Mouse (Mus musculus): Measurements from ENCODE around the gene Mdc1. TPM values are rescaled to one million over a fixed set of nuclear protein-coding genes. Genes with fewer than 3 reads are reported as not detected.
A peak's percentile ranks its signal among the peaks of the same experiment; 100 is the strongest.
"Not testable (repeated sequence)": the region's sequence is repeated elsewhere in the genome, so short reads cannot be mapped to it uniquely, and the experiment has no call there.

The Mdc1 gene
- polyA plus RNA-seq, 1 experiment = 5.7 TPM

DNA sequence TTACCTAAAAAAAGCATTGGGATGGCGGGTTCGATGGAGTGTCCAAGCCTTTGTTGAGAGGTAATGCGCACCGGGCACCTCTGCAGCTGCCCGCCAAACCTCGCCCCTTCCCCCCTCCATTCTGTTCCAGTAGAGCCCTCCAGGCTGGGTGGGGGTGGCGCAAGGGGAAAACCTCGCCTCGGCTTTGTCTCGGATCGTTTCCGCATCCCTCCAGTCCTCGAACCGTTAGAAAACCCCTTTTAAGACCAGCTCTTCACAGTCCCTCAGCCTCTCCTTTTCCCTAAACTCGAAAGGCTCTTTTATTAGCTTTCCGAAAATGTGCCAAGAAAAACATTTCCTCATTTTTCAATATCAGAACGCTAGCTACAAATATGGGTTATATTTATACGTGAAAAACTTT is 3.8 kb upstream of the Mdc1 start:
- Histone ChIP-seq H3K27ac (ENCODE audit: insufficient read depth, low read depth, low read length) (peak overlapping the region; percentile 80), H3K27me3 (replicated peaks; ENCODE audit: control insufficient read depth, insufficient read depth, low read length) (no peaks in the 10 kb centered on the region), H3K4me1 (ENCODE audit: control insufficient read depth, insufficient read depth, low read length) (peaks cover 20% of the 10 kb centered on the region), H3K36me3 (ENCODE audit: control insufficient read depth, insufficient read depth, low read length) (no peaks in the 10 kb centered on the region), H3K4me3 (ENCODE audit: insufficient read depth, low read depth, low read length) (peak overlapping the region; percentile 87)
- whole genome bisulfite sequencing = under 1% methylated on average over 18 of the region's 18 CpGs
- TF ChIP-seq POLR2A (IDR thresholded peaks at IDR 0.05; ENCODE audit: low read depth, low read length) = no peak
- peak; percentile 42 for DNase-seq

GRCm38 (mm10) chr17:35838122-35838544 is 3.2 kb upstream of the Mdc1 start, which contains the start of gene Tubb5:
TSS of gene Tubb5 (minus strand) at chr17:35838306.
- WGBS = 2% methylated on average over 29 of the region's 29 CpGs
- Histone ChIP-seq H3K4me3 (ENCODE audit: insufficient read depth, low read depth, low read length) (peak within 1 kb of the TSS; percentile 87), H3K36me3 (ENCODE audit: control insufficient read depth, insufficient read depth, low read length) (no peaks in the 10 kb centered on the region), H3K27me3 (replicated peaks; ENCODE audit: control insufficient read depth, insufficient read depth, low read length) (no peaks in the 10 kb centered on the region), H3K4me1 (ENCODE audit: control insufficient read depth, insufficient read depth, low read length) (peaks cover 20% of the 10 kb centered on the region), H3K27ac (ENCODE audit: insufficient read depth, low read depth, low read length) (peak within 1 kb of the TSS; percentile 80)
- DNase-seq = peak; percentile 99
- TF ChIP-seq POLR2A (IDR thresholded peaks at IDR 0.05; ENCODE audit: low read depth, low read length) = peak; percentile 70
- no peak for TF ChIP-seq CTCF (conservative IDR thresholded peaks at IDR 0.05; ENCODE audit: insufficient read depth, insufficient read length, low read depth, low read length)

GRCm38 (mm10) chr17:35838570-35838969 is 2.7 kb upstream of the Mdc1 start:
- 0 out of 2 replicates have a peak overlapping the region, but pooled peaks have one; percentile 19 for H3K27ac ChIP-seq (ENCODE audit: insufficient read depth, low read depth, low read length)
- DNase-seq = no peak
- H3K27me3 ChIP-seq (replicated peaks; ENCODE audit: control insufficient read depth, insufficient read depth, low read length) = no peaks in the 10 kb centered on the region
- WGBS = 12% methylated on average over 5 of the region's 5 CpGs
- TF ChIP-seq CTCF (conservative IDR thresholded peaks at IDR 0.05; ENCODE audit: insufficient read depth, insufficient read length, low read depth, low read length) = no peak
- TF ChIP-seq POLR2A (IDR thresholded peaks at IDR 0.05; ENCODE audit: low read depth, low read length) = no peak
- no peaks in the 10 kb centered on the region for H3K36me3 ChIP-seq (ENCODE audit: control insufficient read depth, insufficient read depth, low read length)
- peaks cover 20% of the 10 kb centered on the region for H3K4me1 ChIP-seq (ENCODE audit: control insufficient read depth, insufficient read depth, low read length)
- H3K4me3 ChIP-seq (ENCODE audit: insufficient read depth, low read depth, low read length) = no peak overlapping the region

DNA sequence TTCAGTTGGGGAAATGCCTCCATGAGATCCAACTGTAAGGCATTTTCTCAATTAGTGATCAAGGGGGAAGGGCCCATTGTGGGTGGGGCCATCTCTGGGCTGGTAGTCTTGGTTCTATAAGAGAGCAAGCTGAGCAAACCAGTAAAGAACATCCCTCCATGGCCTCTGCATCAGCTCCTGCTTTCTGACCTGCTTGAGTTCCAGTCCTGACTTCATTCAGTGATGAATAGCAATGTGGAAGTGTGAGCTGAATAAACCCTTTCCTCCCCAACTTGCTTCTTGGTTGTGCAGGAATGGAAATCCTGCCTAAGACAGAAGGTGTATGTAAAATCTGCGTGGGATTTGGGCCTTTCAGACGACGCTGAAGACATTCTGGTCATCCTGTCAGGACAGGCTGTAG is 2.3 kb upstream of the Mdc1 start:
- H3K27me3 ChIP-seq (replicated peaks; ENCODE audit: control insufficient read depth, insufficient read depth, low read length); H3K36me3 ChIP-seq (ENCODE audit: control insufficient read depth, insufficient read depth, low read length); H3K27ac ChIP-seq (ENCODE audit: insufficient read depth, low read depth, low read length); DNase-seq; H3K4me3 ChIP-seq (ENCODE audit: insufficient read depth, low read depth, low read length): not testable (repeated sequence)
- peaks cover 20% of the 10 kb centered on the region for H3K4me1 ChIP-seq (ENCODE audit: control insufficient read depth, insufficient read depth, low read length)
- 55% methylated on average over 3 of the region's 3 CpGs for WGBS

DNA sequence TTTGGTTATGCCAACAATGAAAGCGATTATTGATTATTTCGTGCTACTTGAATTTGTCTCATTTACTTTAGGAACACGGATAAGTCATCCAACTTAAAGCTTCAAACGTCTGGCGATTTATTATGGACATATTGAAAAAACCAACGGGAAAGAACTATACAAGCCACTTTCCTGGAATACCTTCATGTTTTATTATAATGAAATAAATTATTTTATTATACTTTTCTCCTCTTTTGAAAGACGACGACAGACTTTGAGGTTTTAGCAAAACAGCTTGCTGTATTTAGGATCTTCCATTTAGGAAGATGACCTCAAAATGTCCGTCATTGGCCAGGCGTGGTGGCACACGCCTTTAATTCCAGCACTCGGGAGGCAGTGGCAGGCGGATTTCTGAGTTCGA is 754 bp upstream of the Mdc1 start:
- no peak for TF ChIP-seq POLR2A (IDR thresholded peaks at IDR 0.05; ENCODE audit: low read depth, low read length)
- TF ChIP-seq CTCF (conservative IDR thresholded peaks at IDR 0.05; ENCODE audit: insufficient read depth, insufficient read length, low read depth, low read length) = no peak
- Histone ChIP-seq H3K4me3 (ENCODE audit: insufficient read depth, low read depth, low read length) (peak overlapping the region; percentile 39; the same call in 1 of the 2 replicates), H3K27me3 (replicated peaks; ENCODE audit: control insufficient read depth, insufficient read depth, low read length) (no peaks in the 10 kb centered on the region), H3K36me3 (ENCODE audit: control insufficient read depth, insufficient read depth, low read length) (no peaks in the 10 kb centered on the region), H3K27ac (ENCODE audit: insufficient read depth, low read depth, low read length) (no peak overlapping the region), H3K4me1 (ENCODE audit: control insufficient read depth, insufficient read depth, low read length) (peaks cover 18% of the 10 kb centered on the region)
- WGBS = 53% methylated on average over 14 of the region's 14 CpGs
- no peak for DNase-seq

DNA sequence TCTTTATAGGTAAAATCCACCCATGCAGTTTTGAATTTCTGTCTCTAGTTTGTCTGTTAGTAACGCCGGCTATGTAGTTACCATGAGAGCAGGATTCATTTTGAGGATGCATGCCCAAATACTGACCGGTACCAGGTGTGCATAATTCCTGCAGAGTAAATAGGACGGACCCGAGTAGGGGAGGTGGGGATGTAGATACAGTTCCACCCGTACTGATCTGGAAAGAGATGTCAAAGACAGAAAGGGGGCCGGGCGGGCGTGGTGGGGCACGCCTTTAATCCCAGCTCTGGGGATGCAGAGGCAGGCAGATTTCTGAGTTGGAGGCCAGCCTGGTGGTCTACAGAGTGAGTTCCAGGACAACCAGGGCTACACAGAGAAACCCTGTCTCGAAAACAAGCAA is 691 bp downstream of the Mdc1 start:
- no peaks in the 10 kb centered on the region for H3K36me3 ChIP-seq (ENCODE audit: control insufficient read depth, insufficient read depth, low read length)
- H3K27me3 ChIP-seq (replicated peaks; ENCODE audit: control insufficient read depth, insufficient read depth, low read length) = no peaks in the 10 kb centered on the region
- 0 out of 2 replicates have a peak, but pooled peaks cover 5% of the 10 kb centered on the region for H3K4me1 ChIP-seq (ENCODE audit: control insufficient read depth, insufficient read depth, low read length)
- WGBS = 11% methylated on average over 11 of the region's 11 CpGs
- peak overlapping the region; percentile 61 for H3K4me3 ChIP-seq (ENCODE audit: insufficient read depth, low read depth, low read length)
- no peak overlapping the region; the same call in 1 of the 2 replicates for H3K27ac ChIP-seq (ENCODE audit: insufficient read depth, low read depth, low read length)
- TF ChIP-seq CTCF (conservative IDR thresholded peaks at IDR 0.05; ENCODE audit: insufficient read depth, insufficient read length, low read depth, low read length) = no peak
- no peak for TF ChIP-seq POLR2A (IDR thresholded peaks at IDR 0.05; ENCODE audit: low read depth, low read length)
- no peak for DNase-seq

- no peak for DNase-seq
- H3K36me3 ChIP-seq (ENCODE audit: control insufficient read depth, insufficient read depth, low read length) = no peaks in the 10 kb centered on the region
- WGBS = 92% methylated on average over 3 of the region's 3 CpGs
Measured at GRCm38 (mm10) chr17:35843514-35843913, 2.2 kb downstream of the Mdc1 start.

More at GRCm38 (mm10) chr17:35843514-35843913, 2.2 kb downstream of the Mdc1 start:
- TF ChIP-seq POLR2A (IDR thresholded peaks at IDR 0.05; ENCODE audit: low read depth, low read length) (no peak), CTCF (conservative IDR thresholded peaks at IDR 0.05; ENCODE audit: insufficient read depth, insufficient read length, low read depth, low read length) (peak; percentile 31; the same call in 1 of the 2 replicates)
- H3K27me3 ChIP-seq (replicated peaks; ENCODE audit: control insufficient read depth, insufficient read depth, low read length) = no peaks in the 10 kb centered on the region
- no peak overlapping the region for H3K4me3 ChIP-seq (ENCODE audit: insufficient read depth, low read depth, low read length)
- H3K4me1 ChIP-seq (ENCODE audit: control insufficient read depth, insufficient read depth, low read length) = 0 out of 2 replicates have a peak, but pooled peaks cover 5% of the 10 kb centered on the region
- no peak overlapping the region for H3K27ac ChIP-seq (ENCODE audit: insufficient read depth, low read depth, low read length)
